Comparison of ENCODE assay signal across 10 mouse cellular contexts in genomic region chr14:75052451-75052850, GRCm38 (mm10). TPM values are rescaled to one million over a fixed set of nuclear protein-coding genes. Genes with fewer than 3 reads are reported as not detected.
DNase-seq lines count a peak whose midpoint lies in the region; ATAC-seq and TF ChIP-seq lines count a peak whose summit lies in the region.
"Had no signal": no experiment of that assay in that cellular context is flagged by ENCODE, and none has a peak within 500 bp of the region (broad histone marks: within the 10 kb centered on the region; RNA-seq: fewer than 3 reads in every experiment).

No protein-coding gene starts in this region.

- H3K9ac ChIP-seq in kidney, postnatal 0 days (ENCODE audit: low read depth, low read length) = no peak overlapping the region

- DNase-seq in kidney, postnatal 0 days (ENCODE audit: low spot score) = no peak
- DNase-seq in kidney, postnatal 14 days = no peak
- peak; percentile 35 for DNase-seq in thymus, postnatal 14 days
- no peak for DNase-seq in thymus, postnatal 36 days
- peak; percentile 12 for DNase-seq in embryo, embryonic 10.5 days (ENCODE audit: low spot score)
- no peak for DNase-seq in cerebellum, adult 8-10 months
- no peak for DNase-seq in spleen, adult 12 weeks (ENCODE audit: low spot score)
- DNase-seq: cerebellum, postnatal 25 days; gastrocnemius, postnatal 10 days; kidney, adult 18-20 months had no signal

- ATAC-seq in kidney, postnatal 0 days (replicated peaks; ENCODE audit: low FRiP score, low read depth) = no peak

- no peaks in the 10 kb centered on the region for H3K9me3 ChIP-seq in kidney, postnatal 0 days (replicated peaks; ENCODE audit: low read length)

- no peaks in the 10 kb centered on the region for H3K36me3 ChIP-seq in kidney, postnatal 0 days (ENCODE audit: insufficient read depth, low read length)

- H3K27ac ChIP-seq in kidney, postnatal 0 days = no peak overlapping the region

- no peak overlapping the region for H3K4me3 ChIP-seq in kidney, postnatal 0 days (replicated peaks; ENCODE audit: low read depth, low read length)

- 71% methylated on average over 8 of the region's 8 CpGs for WGBS in kidney, postnatal 0 days

- peak; percentile 40; the same call in 1 of the 2 replicates for TF ChIP-seq CTCF in kidney, postnatal 0 days (IDR thresholded peaks at IDR 0.05; ENCODE audit: low read depth)

- no peak overlapping the region for H3K4me2 ChIP-seq in kidney, postnatal 0 days (ENCODE audit: low read length)

- H3K4me1 ChIP-seq in kidney, postnatal 0 days (replicated peaks; ENCODE audit: insufficient read depth, low read length) = peaks cover 3% of the 10 kb centered on the region; the same call in 1 of the 2 replicates

- H3K27me3 ChIP-seq in kidney, postnatal 0 days (ENCODE audit: insufficient read depth, low read length) = no peaks in the 10 kb centered on the region

RNA-seq across cellular contexts. Expression of gene Rubcnl, which starts 36.6 kb away (rescaled TPM):
- 0.22 and 0.45 TPM in 2 replicates for polyA plus RNA-seq in kidney, postnatal 0 days (2015; fragmentation: Nextera tagmentation; extraction: Ambion mirVana)

Comparison
In these comparisons a context has a peak if more than half of its experiments do, and no peak if none do; other contexts are left out.
1. DNase-seq: peak in thymus, postnatal 14 days (single experiment) and embryo, embryonic 10.5 days (single experiment); none in kidney, postnatal 0 days (single experiment), kidney, postnatal 14 days (single experiment), thymus, postnatal 36 days (0 of 2), cerebellum, adult 8-10 months (single experiment) and spleen, adult 12 weeks (single experiment).